ENCODE assay signal across 12 mouse cellular contexts in genomic region chr7:38251494-38252216, GRCm38 (mm10). TPM values are rescaled to one million over a fixed set of nuclear protein-coding genes. Genes with fewer than 3 reads are reported as not detected.
DNase-seq lines count a peak whose midpoint lies in the region; ATAC-seq and TF ChIP-seq lines count a peak whose summit lies in the region.
"Had no signal": no experiment of that assay in that cellular context is flagged by ENCODE, and none has a peak within 500 bp of the region (broad histone marks: within the 10 kb centered on the region; RNA-seq: fewer than 3 reads in every experiment).

No protein-coding gene starts in this region.

- H3K4me3 ChIP-seq in heart, embryonic 13.5 days = no peak overlapping the region
- H3K4me3 ChIP-seq in lung, postnatal 0 days (ENCODE audit: low read depth, low read length) = no peak overlapping the region
- no peak overlapping the region for H3K4me3 ChIP-seq in liver, embryonic 12.5 days
- H3K4me3 ChIP-seq: liver, embryonic 15.5 days had no signal

- intact Hi-C loops in heart, postnatal 36 days (cut with DNase I) = no loop called here

- no peaks in the 10 kb centered on the region for H3K9me3 ChIP-seq in heart, embryonic 13.5 days
- H3K9me3 ChIP-seq in lung, postnatal 0 days (ENCODE audit: low read length) = no peaks in the 10 kb centered on the region
- no peaks in the 10 kb centered on the region for H3K9me3 ChIP-seq in liver, embryonic 12.5 days (replicated peaks)
- H3K9me3 ChIP-seq: liver, embryonic 15.5 days had no signal

- ATAC-seq in heart, embryonic 13.5 days (ENCODE audit: extremely low read depth, insufficient number of reproducible peaks, low FRiP score, low TSS enrichment) = no peak
- no peak for ATAC-seq in lung, postnatal 0 days
- ATAC-seq in liver, embryonic 12.5 days = no peak

- no peak for TF ChIP-seq CTCF in lung, postnatal 0 days (IDR thresholded peaks at IDR 0.05)

- no peak for TF ChIP-seq EP300 in lung, postnatal 0 days (IDR thresholded peaks at IDR 0.05)

- H3K4me1 ChIP-seq in heart, embryonic 13.5 days = peaks cover 8% of the 10 kb centered on the region; the same call in 1 of the 2 replicates
- no peaks in the 10 kb centered on the region for H3K4me1 ChIP-seq in lung, postnatal 0 days (ENCODE audit: insufficient read depth, low read depth, low read length)
- H3K4me1 ChIP-seq in liver, embryonic 12.5 days = peaks cover 5% of the 10 kb centered on the region
- H3K4me1 ChIP-seq: liver, embryonic 15.5 days had no signal

- no peak for DNase-seq in heart, adult 9 months (ENCODE audit: low spot score in 2 of 2)
- DNase-seq in lung, postnatal 10 days = peak; percentile 38
- DNase-seq in lung, postnatal 0 days (ENCODE audit: low spot score) = no peak
- peak; percentile 63 for DNase-seq in R1 (ENCODE audit: low read depth, low spot score)
- DNase-seq in heart, postnatal 36 days = peak; percentile 13 to 18
- no peak for DNase-seq in layer of hippocampus, adult 9-10 months (ENCODE audit: low spot score)
- DNase-seq: adrenal gland, postnatal 36 days; layer of hippocampus, adult 9-11 months; thymus, postnatal 4 days had no signal

- H3K27me3 ChIP-seq in heart, embryonic 13.5 days (replicated peaks) = no peaks in the 10 kb centered on the region
- no peaks in the 10 kb centered on the region for H3K27me3 ChIP-seq in lung, postnatal 0 days (replicated peaks; ENCODE audit: insufficient read depth, low read length)
- no peaks in the 10 kb centered on the region for H3K27me3 ChIP-seq in liver, embryonic 12.5 days (replicated peaks)
- H3K27me3 ChIP-seq: liver, embryonic 15.5 days had no signal

- H3K9ac ChIP-seq in heart, embryonic 13.5 days = 0 out of 2 replicates have a peak overlapping the region, but pooled peaks have one; percentile 5
- H3K9ac ChIP-seq in lung, postnatal 0 days (replicated peaks; ENCODE audit: low read depth) = no peak overlapping the region
- H3K9ac ChIP-seq in liver, embryonic 12.5 days = no peak overlapping the region
- H3K9ac ChIP-seq: liver, embryonic 15.5 days had no signal

- H3K27ac ChIP-seq in heart, embryonic 13.5 days (replicated peaks) = no peak overlapping the region
- H3K27ac ChIP-seq in lung, postnatal 0 days (ENCODE audit: low read length) = no peak overlapping the region
- no peak overlapping the region for H3K27ac ChIP-seq in liver, embryonic 12.5 days
- H3K27ac ChIP-seq: liver, embryonic 15.5 days had no signal

- 41% methylated on average over 5 of the region's 5 CpGs for whole genome bisulfite sequencing in heart, embryonic 13.5 days
- 39% methylated on average over 5 of the region's 5 CpGs for WGBS in lung, postnatal 0 days
- WGBS in liver, embryonic 12.5 days (ENCODE audit: insufficient replicate concordance) = 47% methylated on average over 5 of the region's 5 CpGs

- H3K4me2 ChIP-seq in heart, embryonic 13.5 days = no peak overlapping the region
- no peak overlapping the region for H3K4me2 ChIP-seq in lung, postnatal 0 days (replicated peaks; ENCODE audit: low read depth, low read length)
- no peak overlapping the region for H3K4me2 ChIP-seq in liver, embryonic 12.5 days
- H3K4me2 ChIP-seq: liver, embryonic 15.5 days had no signal

- no peaks in the 10 kb centered on the region for H3K36me3 ChIP-seq in heart, embryonic 13.5 days
- H3K36me3 ChIP-seq in lung, postnatal 0 days (ENCODE audit: insufficient read depth, low read length) = no peaks in the 10 kb centered on the region
- H3K36me3 ChIP-seq in liver, embryonic 12.5 days = no peaks in the 10 kb centered on the region
- H3K36me3 ChIP-seq: liver, embryonic 15.5 days had no signal

RNA-seq across cellular contexts. Expression of gene Pop4, which starts 19.6 kb away (rescaled TPM):
- polyA plus RNA-seq in heart, embryonic 13.5 days (2015; fragmentation: Nextera tagmentation; extraction: Ambion mirVana) = 36.8 and 37.4 TPM in 2 replicates
- 28.3 and 28.5 TPM in 2 replicates for polyA plus RNA-seq in lung, postnatal 0 days (2015; fragmentation: Nextera tagmentation; extraction: Ambion mirVana)
- total RNA-seq in heart, postnatal 36 days (2021) = 10 to 100 TPM in 1 of 2 experiments, 1 to 10 TPM in 1; 8.5 to 11.1 TPM
- polyA plus RNA-seq in liver, embryonic 12.5 days (2016; fragmentation: Nextera tagmentation; extraction: Ambion mirVana) = 24.5 and 27.9 TPM in 2 replicates

RNA-seq across cellular contexts. Expression of gene Plekhf1, which starts 23.8 kb away (rescaled TPM):
- polyA plus RNA-seq in heart, embryonic 13.5 days (2015; fragmentation: Nextera tagmentation; extraction: Ambion mirVana) = 2.2 and 2.7 TPM in 2 replicates
- polyA plus RNA-seq in lung, postnatal 0 days (2015; fragmentation: Nextera tagmentation; extraction: Ambion mirVana) = 2.5 and 3.9 TPM in 2 replicates
- 1 to 10 TPM; 8.9 to 9.3 TPM for total RNA-seq in heart, postnatal 36 days (2021)
- polyA plus RNA-seq in liver, embryonic 12.5 days (2016; fragmentation: Nextera tagmentation; extraction: Ambion mirVana) = 0.45 and 0.55 TPM in 2 replicates

Comparison
In these comparisons a context has a peak if more than half of its experiments do, and no peak if none do; other contexts are left out.
1. DNase-seq: peak in lung, postnatal 10 days (single experiment), R1 (single experiment) and heart, postnatal 36 days (2 of 2); none in heart, adult 9 months (0 of 2), lung, postnatal 0 days (single experiment) and layer of hippocampus, adult 9-10 months (single experiment).